Mouse (Mus musculus) left cerebral cortex, postnatal 10 days (tissue): ENCODE data around the gene Tmem121. TPM values are rescaled to one million over a fixed set of nuclear protein-coding genes. Genes with fewer than 3 reads are reported as not detected.

Experiments used
- DNase-seq, 2 experiments: peaks; one replicate each; pipeline ENCODE4 v3.0.0; 2021 to 2022; ENCODE audit warnings: low spot score in 2 of 2, mixed read lengths in 1 of 2; ENCODE audit errors: extremely low spot score in 1 of 2
- intact Hi-C: fragments of 180-260 bp; cut with DNase I; formaldehyde crosslinking; loops from one replicate; pipeline ENCODE4 v1.15.1; 2025
- total RNA-seq, 2 experiments: library from RNA; stranded (reverse); gene quantifications; 2 replicates each; pipeline ENCODE4 v1.2.3; 2021

The Tmem121 gene
- total RNA-seq, 2 experiments from 2014 or later = 35.0 to 39.1 TPM

DNA sequence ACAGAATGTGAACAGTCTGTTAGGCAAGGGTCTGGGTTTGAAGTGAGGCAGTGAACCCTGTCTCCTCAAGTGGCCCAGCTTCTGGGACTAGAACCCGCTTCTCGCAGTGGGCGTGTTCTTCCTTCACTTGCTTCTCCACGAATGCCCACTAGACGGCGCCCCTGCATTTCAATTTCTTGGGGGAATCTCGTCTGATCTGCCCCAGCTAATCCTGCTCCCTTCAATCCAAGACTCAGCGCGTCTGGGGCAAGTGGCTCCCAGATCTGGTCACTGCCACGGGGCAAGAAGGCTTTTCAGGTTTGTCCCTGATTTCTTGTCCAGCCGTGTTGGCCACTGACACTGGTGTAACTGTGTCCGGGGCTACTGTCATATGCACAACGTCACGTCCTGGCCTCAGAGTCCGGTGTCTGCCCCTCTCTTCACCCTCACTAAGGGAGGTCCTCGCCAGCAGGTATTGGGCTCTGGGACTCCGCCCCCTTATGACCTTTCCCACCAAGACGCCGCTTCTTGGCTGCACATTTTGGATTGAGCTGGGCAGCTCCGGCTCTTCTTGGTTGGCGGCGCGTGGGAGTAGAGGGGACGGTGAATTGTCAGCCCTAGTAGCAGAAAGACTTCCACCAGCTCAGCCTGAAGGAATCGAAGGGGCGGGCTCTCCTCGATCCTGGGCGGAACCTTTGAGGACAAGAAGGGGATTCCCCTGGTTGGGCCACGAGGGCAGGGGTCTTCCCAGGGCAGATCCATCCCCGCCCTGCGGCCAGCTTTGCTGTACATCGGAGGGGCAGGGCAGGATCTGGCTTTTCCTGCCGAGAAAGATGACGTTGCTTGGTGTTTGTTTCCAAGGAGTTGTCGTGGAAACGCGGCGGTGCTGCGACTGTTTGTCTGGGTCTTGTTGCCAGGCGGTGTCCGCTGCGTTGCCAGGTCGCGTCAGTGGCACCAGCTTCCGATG, 39.3 kb upstream of the Tmem121 start, which contains the start of gene Crip1:
Crip1 (plus strand) TSS at position 205 of the 946 bp plus-strand sequence.
- intact Hi-C loops = no loop called here
- DNase-seq = peak; percentile 79 to 88

DNA sequence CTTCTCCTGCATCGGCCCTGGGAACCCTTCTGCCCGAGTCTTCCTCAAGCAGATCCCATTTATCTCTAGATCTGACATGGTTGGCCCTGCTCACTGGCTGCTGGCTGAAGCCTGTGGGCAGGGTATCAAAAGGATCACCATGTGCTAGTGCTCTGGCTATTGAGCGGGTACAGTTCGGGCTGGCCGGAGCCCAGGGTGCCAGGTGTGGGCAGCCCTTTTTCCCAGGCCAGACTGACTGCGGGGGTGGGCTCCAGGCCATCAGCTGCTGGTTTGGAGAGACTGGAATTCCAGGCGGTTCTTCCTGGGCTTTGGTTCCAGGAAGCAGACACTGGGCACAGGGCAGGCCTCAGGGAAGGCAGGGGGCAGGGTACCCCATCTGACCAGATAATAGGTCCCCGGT, 38.2 kb upstream of the Tmem121 start:
- peak in 1 of 2 experiments; percentile 61 for DNase-seq
- intact Hi-C loops = no loop called here

DNA sequence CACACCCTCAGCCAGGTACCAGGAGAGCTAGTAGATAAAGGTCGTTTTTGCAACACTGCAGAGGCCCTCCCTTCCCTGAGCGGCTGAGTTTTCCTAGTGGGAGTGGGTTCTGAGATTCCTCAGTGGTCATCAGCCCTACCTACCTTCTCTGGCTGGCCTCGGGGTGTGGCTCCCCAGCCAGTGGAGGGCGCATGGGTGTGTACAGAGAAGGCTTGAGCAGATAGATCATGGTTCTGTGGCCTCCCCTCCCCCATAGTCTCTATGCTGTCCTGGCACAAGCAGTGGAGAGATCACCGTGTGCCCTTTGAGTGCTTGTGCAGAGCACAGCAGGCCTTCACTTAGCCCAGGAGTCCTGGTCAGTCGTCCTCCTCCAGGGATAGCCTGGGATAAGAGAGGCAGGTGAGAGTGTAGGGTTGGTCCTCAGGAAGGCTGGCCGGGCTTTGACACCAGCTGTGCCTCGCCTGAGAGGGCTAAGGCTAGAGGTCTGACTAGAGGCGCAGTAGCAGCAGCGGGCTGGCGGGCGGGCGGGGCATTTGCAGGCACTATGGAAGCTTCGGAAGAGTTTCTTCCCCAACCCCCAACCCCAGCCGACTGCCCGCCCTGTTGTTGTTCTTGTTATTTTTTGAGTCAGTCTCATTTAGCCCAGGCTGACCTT, 37.2 kb upstream of the Tmem121 start:
- intact Hi-C loops = no loop called here

DNA sequence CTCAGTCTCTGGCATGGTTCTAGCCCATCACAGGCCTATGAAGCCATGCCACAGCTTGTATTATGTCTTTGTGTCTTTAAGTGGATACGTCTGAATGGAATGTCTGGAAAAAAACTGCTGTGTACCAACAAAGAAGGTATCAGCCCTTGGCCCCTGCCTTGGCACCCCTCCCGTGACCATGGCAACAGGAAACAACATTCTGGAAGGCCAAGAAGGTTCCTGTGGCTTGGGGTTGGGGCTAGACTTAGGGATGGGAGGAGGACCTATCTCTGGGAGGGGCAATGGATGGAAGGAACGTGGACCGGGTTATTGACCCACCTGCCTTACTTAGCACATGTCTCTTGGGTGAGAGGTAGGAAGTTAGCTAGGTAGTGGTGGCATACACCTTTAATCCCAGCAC, 36.4 kb upstream of the Tmem121 start:
- intact Hi-C loops = no loop called here
- DNase-seq = peak in 1 of 2 experiments; percentile 61

More for the DNA sequence above, 37.2 kb upstream of the Tmem121 start:
- peak in 1 of 2 experiments; percentile 75 for DNase-seq

DNA sequence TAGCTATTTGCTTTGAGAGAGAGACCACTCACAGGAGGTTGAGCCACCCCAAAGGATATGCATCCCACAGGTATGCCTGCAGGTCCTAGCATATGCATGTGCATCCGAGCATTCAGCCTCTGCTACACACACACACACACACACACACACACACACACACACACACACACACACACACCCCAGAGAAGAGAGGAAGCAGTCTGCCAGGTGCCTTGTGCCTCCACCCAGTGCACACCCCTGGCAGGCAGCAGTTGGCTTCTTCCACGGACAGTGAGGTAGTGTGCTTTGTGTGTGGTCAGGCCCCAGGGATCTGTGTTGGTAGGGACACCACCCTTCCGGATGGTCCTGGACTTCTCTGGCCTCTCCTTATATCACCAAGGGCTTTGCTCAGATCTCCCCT, 35.8 kb upstream of the Tmem121 start:
- DNase-seq = no peak
- intact Hi-C loops = no loop called here

DNA sequence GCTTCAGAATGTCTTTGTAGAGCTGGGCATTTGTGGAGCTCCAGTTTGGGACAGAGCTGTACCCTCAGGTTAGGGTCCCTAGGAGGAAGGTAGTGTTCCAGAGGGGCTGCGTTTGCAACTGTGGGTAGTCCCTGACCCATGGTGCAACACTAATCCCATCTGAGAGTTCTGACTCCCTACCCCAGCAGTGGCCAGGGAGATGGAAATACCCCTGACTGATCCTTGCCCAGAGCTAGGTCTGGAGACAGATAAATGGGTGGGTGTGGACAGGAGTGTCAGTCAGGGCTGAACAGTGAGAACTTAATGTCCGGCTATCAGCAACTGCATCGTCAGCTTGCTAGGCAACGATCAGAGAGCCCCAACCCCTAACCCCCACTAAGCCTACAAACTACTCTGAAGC, 35.1 kb upstream of the Tmem121 start:
- DNase-seq = no peak
- intact Hi-C loops = no loop called here

DNA sequence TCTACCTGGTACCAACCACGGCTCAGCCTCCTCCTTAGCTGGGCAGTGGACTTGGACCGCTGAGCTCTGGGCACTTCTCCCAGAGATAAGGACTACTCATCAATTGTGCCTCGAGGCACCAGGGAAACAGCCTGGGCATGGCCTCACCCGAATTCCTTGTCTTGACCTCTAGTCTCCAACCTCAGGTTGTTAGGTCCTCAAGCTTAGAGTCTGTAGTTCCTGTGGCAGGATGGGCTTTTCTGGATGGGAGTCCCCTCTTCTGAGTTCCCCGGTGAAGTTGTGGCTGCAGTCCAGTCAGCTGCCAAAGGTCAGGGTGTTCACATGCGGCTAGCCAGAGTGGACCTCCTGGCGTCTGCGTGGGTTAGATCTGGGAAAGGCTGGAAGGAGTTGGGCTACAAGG, 34.7 kb upstream of the Tmem121 start:
- peak in 1 of 2 experiments; percentile 43 for DNase-seq
- intact Hi-C loops = no loop called here

DNA sequence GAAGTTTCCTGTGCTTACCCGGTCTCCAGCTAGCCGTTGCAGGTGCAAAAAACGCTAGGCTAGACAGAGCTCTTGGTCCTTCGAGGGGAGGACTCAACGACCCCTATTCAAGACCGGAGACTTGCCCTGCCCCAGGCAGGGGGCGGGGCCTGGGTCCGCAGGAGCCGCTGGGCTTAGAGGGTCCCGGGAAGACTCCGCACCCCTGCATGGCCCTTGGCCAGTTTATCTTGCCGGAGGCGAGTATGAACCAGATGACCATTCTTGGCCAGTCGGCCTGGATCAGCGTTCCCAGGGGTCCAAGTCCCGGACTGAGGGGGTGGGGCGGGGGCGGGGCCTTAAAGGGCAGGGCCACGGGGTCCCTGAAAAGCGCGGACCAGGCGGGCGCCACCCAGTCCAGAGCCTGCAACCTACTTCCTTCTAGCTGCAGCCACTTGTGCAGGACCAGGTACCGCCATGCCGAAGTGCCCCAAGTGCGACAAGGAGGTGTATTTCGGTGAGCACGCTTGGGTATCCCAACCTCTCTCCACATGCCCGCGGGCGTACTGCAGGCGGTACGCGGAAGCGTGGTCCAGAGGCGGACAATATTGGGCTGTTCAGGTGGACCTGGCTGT, 34.0 kb upstream of the Tmem121 start:
- no peak for DNase-seq
- intact Hi-C loops = no loop called here

DNA sequence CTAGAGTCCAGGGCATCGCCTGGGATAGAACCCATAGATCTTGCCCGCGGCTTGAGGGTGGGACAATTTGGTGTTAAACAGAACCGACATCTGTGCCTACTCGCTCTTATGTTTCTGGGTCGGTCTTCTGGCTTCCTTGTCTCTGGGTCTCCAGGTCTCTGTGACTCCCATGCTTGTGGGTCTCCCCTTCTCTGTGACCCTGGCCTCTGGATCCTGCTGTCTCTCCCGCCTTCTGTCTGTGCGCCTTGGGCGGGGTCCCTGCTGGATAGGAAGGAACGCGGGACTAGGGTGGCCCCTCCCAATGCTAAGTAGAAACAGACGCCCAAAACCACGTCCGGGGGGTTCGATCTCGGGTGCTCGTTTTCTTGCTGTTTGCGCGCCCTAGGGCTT, 33.5 kb upstream of the Tmem121 start:
- DNase-seq = peak in 1 of 2 experiments; percentile 45
- intact Hi-C loops = no loop called here

DNA sequence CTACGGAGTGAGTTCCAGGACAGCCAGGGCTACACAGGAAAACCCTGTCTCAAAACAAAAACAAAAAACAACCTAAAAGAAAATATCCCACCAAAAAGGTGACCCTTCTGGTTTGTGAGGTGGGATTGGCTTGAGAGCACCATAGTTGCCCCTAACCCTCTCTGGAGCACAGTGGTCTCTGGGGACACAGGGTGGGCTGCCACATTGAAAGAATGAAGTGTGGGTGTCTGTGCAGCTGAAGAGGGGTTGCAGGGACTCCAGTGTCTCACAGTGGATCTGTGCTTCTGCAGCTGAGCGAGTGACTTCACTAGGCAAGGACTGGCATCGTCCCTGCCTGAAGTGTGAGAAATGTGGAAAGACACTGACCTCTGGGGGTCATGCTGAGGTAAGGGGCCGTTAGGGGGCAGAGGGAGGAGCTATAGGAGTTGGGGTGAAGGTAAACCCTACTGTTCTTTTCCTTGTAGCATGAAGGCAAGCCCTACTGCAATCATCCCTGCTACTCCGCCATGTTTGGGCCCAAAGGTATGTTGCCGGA, 32.7 kb upstream of the Tmem121 start:
- DNase-seq = peak in 1 of 2 experiments; percentile 24
- intact Hi-C loops = no loop called here

DNA sequence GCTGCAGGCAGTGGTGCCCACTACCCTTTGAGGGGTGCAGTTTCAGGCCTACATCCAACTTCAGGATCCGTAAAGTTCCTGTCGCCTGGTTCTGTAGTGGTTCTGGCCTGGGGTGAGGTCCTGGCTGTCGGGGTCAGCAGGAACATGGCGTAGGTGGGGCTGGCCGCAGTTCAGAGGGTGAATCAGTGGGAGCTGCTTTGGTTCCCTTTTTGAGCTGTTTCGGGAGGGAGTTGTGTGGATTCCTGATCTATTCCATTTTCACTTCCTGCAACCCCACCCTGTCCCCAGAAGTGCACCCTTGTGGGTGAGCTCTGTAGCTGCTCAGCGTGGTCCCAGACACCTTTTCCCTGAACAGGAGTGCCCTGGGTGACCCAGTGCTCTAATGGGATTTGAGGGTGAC, 31.8 kb upstream of the Tmem121 start:
- peak in 1 of 2 experiments; percentile 31 for DNase-seq
- intact Hi-C loops = no loop called here

DNA sequence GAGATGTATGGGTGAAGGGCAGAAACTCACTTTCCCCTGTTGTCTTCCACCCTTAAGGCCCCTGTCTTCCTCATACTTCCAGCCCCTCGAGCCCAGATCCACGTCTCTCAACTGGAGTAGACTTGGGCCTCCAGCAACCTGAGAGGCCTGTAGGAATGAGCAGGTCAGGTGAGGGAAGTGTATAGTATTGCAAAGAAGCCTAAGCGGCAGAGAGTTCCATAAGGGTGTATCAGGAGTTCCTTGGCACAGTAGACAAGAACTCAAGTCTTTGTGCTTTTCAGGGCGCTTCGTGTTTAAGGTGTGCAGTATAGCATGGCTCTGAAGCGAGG, 31.0 kb upstream of the Tmem121 start:
- DNase-seq = no peak
- intact Hi-C loops = no loop called here

DNA sequence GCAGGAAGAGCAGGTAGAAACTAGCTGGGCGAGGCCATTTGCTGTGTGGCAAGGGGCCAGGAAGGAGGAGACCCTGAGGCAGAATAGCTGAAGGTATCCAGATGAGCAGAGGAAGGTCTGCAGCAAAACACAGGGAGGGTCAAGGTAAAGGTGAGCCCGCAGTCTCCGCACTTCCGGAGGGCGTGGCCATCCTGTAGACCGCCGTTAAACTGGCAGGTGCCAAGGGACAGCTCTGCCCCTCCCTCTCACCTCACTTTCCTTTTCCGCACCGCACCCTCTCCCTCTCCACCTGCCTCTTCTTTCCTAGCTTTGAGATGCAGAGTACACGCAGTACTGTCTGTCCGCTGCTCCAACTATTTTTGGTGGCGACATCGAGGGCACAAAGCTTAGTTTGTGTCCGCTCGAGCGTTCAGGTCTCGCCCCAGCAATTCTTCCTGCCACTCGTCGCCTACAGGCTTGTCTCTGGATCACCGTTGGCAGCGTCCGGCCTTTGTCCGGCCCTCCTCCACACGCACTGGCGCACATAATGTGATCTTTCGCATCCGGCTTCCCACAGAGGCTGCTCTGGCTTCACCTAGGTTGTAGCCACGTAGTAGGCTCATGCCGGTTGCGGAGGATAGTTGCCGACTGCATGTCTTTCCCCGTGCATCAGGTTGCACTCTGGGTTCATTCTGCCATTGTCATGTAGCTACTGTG, 30.5 kb upstream of the Tmem121 start:
- peak in 1 of 2 experiments; percentile 70 for DNase-seq
- intact Hi-C loops = no loop called here

DNA sequence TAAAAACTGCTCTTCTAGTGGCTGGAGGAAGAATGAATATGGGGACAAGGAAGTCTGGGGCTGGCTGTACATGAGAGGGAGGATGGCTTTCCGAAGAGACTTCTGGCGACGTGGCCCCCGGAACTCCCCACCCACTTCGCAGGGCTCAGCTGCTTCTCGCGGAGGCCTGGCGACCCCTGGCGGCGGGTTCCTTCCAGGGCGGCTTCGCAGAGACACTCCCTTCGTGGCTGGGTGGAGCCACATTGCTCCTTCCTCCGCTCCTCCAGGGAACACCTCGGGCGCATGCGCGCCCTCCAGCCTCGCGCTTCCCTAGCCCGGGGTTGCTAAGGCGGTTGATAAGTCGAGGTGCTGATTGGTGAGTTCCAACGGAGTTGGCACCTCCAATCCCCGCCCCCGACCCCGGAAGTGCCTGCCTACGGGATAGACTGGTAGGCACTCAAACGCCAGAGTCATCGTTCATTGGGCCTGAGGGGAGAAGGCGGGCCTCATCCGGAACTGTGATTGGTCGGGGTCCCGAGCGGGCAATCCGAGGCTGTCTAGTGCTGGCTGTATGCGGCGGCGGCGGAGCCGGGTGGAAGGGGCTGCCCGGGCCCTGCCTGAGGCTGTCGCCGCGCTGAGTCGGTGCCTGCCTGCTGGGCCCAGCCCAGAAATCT, 29.7 kb upstream of the Tmem121 start, which contains the start of gene Tedc1:
Tedc1 (plus strand) TSS at position 535 of the 653 bp plus-strand sequence.
- intact Hi-C loops = no loop called here

DNA sequence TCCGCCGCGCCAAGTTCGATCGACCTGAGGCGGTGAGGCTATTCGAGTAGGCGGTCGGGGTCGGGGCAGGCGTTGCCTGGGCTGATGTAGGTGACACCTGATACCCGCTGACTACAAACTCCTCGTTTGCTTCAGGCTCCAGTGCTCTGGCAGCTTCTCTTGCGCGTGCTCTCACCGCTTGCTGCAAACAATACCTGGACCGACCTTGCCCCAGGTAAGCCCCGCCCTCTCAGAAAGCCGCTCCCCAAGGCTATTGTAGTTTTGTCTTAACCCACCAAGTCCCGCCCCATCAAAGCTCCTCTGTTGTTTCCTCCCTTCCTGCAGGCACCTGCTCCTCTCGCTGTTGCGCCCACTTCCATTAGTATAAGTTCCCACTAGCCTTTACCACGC, 29.2 kb upstream of the Tmem121 start:
- intact Hi-C loops = no loop called here
- no peak for DNase-seq

More for the DNA sequence above, 29.7 kb upstream of the Tmem121 start, which contains the start of gene Tedc1:
- peak; percentile 98 to 99 for DNase-seq

DNA sequence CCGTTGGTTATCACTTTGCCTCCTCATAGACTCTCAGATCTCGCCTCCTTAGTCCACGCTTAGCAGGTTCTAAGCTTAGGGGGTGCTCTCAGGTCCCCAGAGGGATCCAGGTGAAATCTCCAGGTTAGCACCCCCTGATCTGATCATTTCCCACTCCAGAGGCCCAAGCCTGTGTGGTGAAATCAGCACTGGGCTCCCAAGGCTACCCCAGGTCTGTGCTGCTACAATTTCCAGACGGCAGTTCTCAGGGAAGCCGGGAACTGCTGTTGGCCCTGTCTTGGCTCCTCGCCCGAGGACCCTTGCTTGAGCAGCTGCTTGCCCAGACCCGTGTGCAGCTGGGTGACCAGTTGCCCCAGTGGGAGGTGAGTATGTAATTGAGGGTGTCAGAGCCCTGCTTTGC, 28.7 kb upstream of the Tmem121 start:
- intact Hi-C loops = no loop called here

DNA sequence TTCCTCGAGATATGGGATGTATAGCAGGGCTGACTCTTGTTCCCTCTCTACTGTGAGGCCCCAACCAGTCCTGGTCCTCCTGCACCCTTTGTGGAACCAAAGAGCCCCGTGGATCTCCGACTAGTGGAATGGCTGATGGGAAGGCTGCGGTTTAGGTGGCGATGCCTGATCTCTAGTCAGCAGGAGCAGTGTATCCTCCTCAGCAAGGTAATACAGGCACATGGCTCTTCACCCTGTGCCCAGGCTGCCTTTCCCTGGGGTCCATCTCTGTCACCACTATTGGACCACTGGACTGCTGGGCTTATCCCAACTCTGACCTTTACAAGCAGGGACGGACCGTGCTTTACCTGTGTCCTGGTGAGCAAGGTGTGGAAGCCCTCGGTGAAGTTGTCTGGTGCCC, 28.2 kb upstream of the Tmem121 start:
- no peak for DNase-seq
- intact Hi-C loops = no loop called here

More for the DNA sequence above, 28.7 kb upstream of the Tmem121 start:
- DNase-seq = peak in 1 of 2 experiments; percentile 47

DNA sequence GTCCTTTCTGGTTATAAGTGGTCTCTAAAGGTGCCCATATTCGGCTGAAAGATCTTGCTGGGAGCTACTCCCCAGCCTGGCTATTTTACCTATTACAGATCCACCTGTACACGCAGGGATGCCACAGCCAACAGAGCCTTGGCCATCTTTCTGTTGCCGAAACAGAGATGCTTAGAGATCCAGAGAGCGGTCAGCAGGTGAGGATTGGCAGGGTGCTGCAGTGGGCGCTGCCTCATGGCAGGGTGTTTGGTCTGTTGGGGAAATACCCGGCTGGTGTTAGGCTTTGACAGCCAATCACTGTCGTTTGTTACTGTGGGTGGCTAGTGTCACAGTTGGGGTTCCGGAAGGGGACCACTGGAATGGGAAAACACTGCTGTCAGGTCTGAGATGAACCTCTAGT, 27.8 kb upstream of the Tmem121 start:
- intact Hi-C loops = no loop called here
- no peak for DNase-seq
